Mouse (Mus musculus): ENCODE measurements around the gene Sult6b1.

DNA sequence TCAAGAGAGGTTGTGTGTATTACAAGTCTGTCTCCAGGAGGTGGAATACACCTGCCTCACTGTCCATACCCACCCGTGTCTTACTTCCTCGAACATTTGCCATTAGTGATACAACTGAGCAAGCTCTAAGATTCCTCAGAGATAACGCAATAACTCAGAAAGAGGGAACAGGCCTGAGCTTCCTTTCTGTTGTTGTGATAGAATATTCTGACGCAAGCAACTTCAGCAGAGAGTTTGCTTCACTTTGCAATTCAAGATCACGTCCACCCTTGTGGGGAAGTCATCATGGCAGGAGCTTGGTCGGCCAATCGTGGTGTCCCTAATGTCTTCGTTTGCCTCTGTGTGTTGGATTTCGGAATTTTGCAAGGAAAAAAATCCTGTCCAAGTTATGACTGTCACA, 15.8 kb downstream of the Sult6b1 start:
- TF ChIP-seq CTCF (conservative IDR thresholded peaks at IDR 0.05; ENCODE audit: insufficient read depth, insufficient read length, low read depth, low read length), result no peak
- no peak for TF ChIP-seq POLR2A (IDR thresholded peaks at IDR 0.05; ENCODE audit: low read depth, low read length)
